Mouse (Mus musculus) spleen, adult 12 weeks (tissue): ENCODE results near the gene Mup1.
"Not testable (repeated sequence)": the region's sequence is repeated elsewhere in the genome, so short reads cannot be mapped to it uniquely, and the experiment has no call there.

Experiments
- DNase-seq: peaks from one replicate; pipeline ENCODE4 v3.0.0; 2022; ENCODE audit warnings: low spot score

Gene Mup1

DNA sequence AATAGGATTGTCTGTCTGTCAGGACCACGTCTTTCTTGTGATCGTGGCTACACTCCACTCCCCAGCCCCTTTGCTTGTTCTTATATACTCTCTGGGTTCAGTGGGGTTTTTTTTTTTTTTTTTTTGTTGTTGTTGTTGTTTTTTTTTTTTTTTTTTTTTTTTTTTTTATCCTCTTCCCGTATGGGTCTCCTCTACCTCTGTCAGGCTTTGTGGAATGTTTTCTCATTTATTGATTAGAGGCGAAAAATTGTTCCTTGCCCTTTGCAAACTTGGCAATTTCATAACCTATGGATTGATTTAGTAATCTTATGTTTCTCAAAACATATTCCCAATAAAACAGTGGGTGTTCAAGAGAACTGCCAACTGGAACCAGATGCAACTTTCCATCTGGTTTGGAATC lies at the start of gene Mup1:
Gene Mup1, minus strand, starts transcription at position 101 of the 400 bp plus-strand sequence.
- not testable (repeated sequence) for DNase-seq
